ENCODE assay signal across 10 mouse cellular contexts in genomic region chr3:104779949-104780348, GRCm38 (mm10). TPM values are rescaled to one million over a fixed set of nuclear protein-coding genes. Genes with fewer than 3 reads are reported as not detected.
DNase-seq lines count a peak whose midpoint lies in the region; ATAC-seq and TF ChIP-seq lines count a peak whose summit lies in the region.
"Had no signal": no experiment of that assay in that cellular context is flagged by ENCODE, and none has a peak within 500 bp of the region (broad histone marks: within the 10 kb centered on the region; RNA-seq: fewer than 3 reads in every experiment).

No protein-coding gene starts in this region.

- H3K27me3 ChIP-seq in liver, postnatal 0 days (ENCODE audit: insufficient read depth, low read length), result peaks cover 81% of the 10 kb centered on the region
- no peaks in the 10 kb centered on the region; the same call in none of the 2 replicates for H3K27me3 ChIP-seq in splenic B cell, adult 2 months (ENCODE audit: control insufficient read depth, insufficient read depth, low read length, poor library complexity, severe bottlenecking)

- DNase-seq in cerebellum, adult 8-10 months, result peak; percentile 32
- DNase-seq in ovary, postnatal 14 days (ENCODE audit: low spot score), result peak; percentile 63
- no peak for DNase-seq in ovary, adult 18-20 months (ENCODE audit: low spot score)
- peak; percentile 40 to 55 for DNase-seq in cerebellum, postnatal 36 days
- peak; percentile 75 to 82 for DNase-seq in heart, postnatal 10 days
- peak; percentile 67 for DNase-seq in liver, postnatal 0 days
- peak; percentile 75 for DNase-seq in splenic B cell, adult 2 months (ENCODE audit: low read depth, low spot score)

- intact Hi-C loops in heart, postnatal 10 days (cut with DNase I), result loop anchor here (2.0 kb wide), 1 partner anchor 21 kb away; no protein-coding TSS in a partner anchor

- H3K27ac ChIP-seq in liver, postnatal 0 days (ENCODE audit: low read depth), result no peak overlapping the region

- H3K9me3 ChIP-seq in liver, postnatal 0 days (ENCODE audit: low read length), result no peaks in the 10 kb centered on the region

- H3K36me3 ChIP-seq in liver, postnatal 0 days (replicated peaks; ENCODE audit: insufficient read depth, low read length), result no peaks in the 10 kb centered on the region
- H3K36me3 ChIP-seq in splenic B cell, adult 2 months (ENCODE audit: control insufficient read depth, insufficient read depth, low read length, poor library complexity, severe bottlenecking), result no peaks in the 10 kb centered on the region

- no peak overlapping the region for H3K4me2 ChIP-seq in liver, postnatal 0 days (ENCODE audit: low read depth, low read length)

- H3K4me3 ChIP-seq in liver, postnatal 0 days (ENCODE audit: low read depth, low read length), result no peak overlapping the region

- no peak for ATAC-seq in cerebellum, adult (ENCODE audit: insufficient number of reproducible peaks, low FRiP score, low TSS enrichment)
- ATAC-seq in liver, postnatal 0 days, result no peak

- no peak overlapping the region for H3K9ac ChIP-seq in liver, postnatal 0 days (replicated peaks)

- peak; percentile 90 for TF ChIP-seq CTCF in liver, postnatal 0 days (IDR thresholded peaks at IDR 0.05; ENCODE audit: low read depth)

- peaks cover 26% of the 10 kb centered on the region for H3K4me1 ChIP-seq in liver, postnatal 0 days (ENCODE audit: insufficient read depth)

- 3% methylated on average over 7 of the region's 7 CpGs for WGBS in liver, postnatal 0 days (ENCODE audit: insufficient replicate concordance)

- no peak for TF ChIP-seq EP300 in liver, postnatal 0 days (IDR thresholded peaks at IDR 0.05; ENCODE audit: low read depth)

RNA-seq across cellular contexts. Expression of gene Ppm1j, which starts 0.9 kb away (rescaled TPM):
- total RNA-seq in heart, postnatal 10 days (2021), result 10 to 100 TPM; 51.9 to 57.2 TPM
- 0.30 and 0.31 TPM in 2 replicates for polyA plus RNA-seq in liver, postnatal 0 days (2015; fragmentation: Nextera tagmentation; extraction: Ambion mirVana)

RNA-seq across cellular contexts. Expression of gene Fam19a3, which starts 1.7 kb away (rescaled TPM):
- total RNA-seq in heart, postnatal 10 days (2021), result 1 to 10 TPM; 2.2 to 2.6 TPM
- polyA plus RNA-seq in liver, postnatal 0 days (2015; fragmentation: Nextera tagmentation; extraction: Ambion mirVana), result 0.02 TPM in 1 of 2 replicates, not detected in the other
- total RNA-seq: left cerebral cortex, postnatal 14 days had no signal
- polyA plus RNA-seq: stomach, embryonic 14.5 days had no signal

RNA-seq across cellular contexts. Expression of gene Rhoc, which starts 8.2 kb away (rescaled TPM):
- total RNA-seq in heart, postnatal 10 days (2021), result 100 to 1,000 TPM; 243 to 255 TPM
- polyA plus RNA-seq in liver, postnatal 0 days (2015; fragmentation: Nextera tagmentation; extraction: Ambion mirVana), result 37.0 and 38.1 TPM in 2 replicates

RNA-seq across cellular contexts. Expression of gene Mov10, which starts 38.4 kb away (rescaled TPM):
- total RNA-seq in heart, postnatal 10 days (2021), result 10 to 100 TPM; 10.3 to 14.6 TPM
- polyA plus RNA-seq in liver, postnatal 0 days (2015; fragmentation: Nextera tagmentation; extraction: Ambion mirVana), result 36.1 and 37.3 TPM in 2 replicates
